Mouse (Mus musculus) layer of hippocampus, postnatal 25 days (tissue): Measurements from ENCODE around the gene Gp1bb. TPM values are rescaled to one million over a fixed set of nuclear protein-coding genes. Genes with fewer than 3 reads are reported as not detected.

Experiments
- DNase-seq, 2 experiments: peaks; one replicate each; pipeline ENCODE4 v3.0.0; 2022; ENCODE audit warnings: mixed read lengths in 2 of 2, low spot score in 1 of 2; ENCODE audit errors: extremely low spot score in 1 of 2
- total RNA-seq, 2 experiments: library from RNA; stranded (reverse); gene quantifications; 2 replicates each; pipeline ENCODE4 v1.2.3; 2021

Gp1bb gene
- total RNA-seq, 2 experiments from 2014 or later, result 1.2 TPM

DNA sequence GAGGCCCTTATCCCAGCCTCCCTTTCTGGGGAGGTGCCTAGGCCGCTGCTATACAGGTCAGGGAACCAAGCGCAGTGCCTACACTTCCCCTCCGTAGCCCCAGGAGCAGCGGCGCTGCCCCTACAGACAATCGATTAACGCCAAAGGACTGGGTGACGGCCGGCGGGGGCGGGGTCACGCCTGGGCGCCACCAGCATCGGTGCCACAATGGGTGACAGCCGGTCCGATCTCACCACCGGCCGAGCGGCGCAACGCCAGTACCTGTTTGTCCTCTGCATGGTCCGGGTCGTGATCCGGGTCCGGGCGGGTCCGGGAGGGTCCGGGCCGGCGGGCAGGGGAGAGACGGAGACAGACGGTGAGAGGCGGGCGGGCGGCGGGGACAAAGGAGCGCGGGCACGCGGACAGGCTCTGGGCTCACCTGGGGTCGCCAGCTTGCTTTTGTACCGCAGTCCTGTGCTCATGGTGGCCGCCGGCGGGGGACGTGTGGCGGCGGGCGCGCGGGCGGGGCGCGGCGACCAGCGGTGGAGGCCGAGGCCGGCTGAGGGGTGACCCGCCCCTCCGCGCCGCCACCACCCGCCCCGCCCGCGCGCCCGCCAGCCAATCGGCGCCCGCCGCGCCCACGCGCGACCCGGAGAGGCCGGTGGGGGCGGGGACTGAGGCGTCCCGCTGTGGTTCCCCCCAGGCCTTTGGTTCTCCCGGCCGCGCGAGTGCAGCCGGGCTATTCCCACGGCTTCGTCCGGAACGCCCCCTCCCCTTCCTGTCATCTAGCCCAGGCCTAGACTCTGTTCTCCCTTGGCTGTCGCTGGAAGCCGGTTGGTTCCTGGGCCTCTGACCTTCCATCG lies 7.4 kb upstream of the Gp1bb start, which contains the start of gene Sept5:
Gene Sept5 (minus strand): TSS at position 565 of the 842 bp plus-strand sequence.
- DNase-seq, result peak; percentile 51 to 60

DNA sequence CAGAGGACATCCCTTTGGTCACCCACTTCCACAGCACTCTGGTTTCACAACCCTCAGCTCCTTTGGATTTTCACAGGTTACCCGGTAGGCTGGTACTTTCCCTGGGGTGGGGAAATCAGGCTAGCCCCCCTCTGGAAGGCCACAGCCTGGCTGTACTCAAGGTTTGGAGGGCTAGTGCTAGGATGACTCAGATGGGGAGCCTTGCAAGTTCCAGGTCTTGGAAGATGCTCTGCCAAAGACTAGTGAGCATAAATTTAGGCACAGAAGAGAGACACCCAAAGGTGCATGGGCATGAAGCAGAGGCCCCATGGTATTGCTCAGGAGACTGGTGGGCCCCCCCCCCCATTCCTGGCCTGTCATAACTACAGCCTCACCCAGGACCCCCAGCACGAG lies 6.7 kb upstream of the Gp1bb start:
- DNase-seq, result no peak

DNA sequence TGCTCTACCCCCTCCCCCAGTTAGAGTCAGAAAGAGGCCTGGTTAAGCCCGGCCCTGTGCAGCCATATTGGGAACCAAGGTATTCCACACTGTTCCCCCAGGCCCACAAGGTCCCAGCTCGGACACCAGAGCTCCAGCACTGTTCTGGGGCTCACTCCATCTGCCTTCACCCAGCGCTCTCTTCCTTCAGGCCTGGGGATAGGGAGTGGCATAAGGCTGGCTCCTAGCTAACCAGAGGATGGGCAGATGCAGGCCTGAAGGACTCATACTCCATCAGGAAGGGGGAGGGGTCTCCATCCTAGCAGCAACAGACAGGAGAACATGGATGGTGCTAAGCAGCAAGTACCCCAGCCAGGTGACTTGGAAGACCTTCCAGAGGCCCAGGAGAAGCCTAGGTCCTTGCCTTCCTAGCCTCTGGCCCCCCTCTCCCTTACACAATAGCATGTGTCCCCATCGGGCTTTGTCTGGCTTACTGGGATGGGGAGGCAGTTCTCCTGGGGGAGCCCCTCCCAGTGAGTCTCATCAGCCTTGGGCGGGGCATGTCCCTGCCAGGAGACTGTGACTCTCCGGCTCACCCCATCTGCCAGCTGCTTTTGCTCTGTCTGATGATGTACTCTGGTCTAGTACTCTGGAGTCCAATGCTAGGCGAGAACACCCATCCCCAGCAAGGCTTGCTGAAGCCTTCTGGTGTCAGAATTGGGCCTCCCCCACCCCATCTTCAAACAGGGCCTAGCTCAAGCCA lies 6.2 kb upstream of the Gp1bb start:
- DNase-seq, result peak in 1 of 2 experiments; percentile 24

DNA sequence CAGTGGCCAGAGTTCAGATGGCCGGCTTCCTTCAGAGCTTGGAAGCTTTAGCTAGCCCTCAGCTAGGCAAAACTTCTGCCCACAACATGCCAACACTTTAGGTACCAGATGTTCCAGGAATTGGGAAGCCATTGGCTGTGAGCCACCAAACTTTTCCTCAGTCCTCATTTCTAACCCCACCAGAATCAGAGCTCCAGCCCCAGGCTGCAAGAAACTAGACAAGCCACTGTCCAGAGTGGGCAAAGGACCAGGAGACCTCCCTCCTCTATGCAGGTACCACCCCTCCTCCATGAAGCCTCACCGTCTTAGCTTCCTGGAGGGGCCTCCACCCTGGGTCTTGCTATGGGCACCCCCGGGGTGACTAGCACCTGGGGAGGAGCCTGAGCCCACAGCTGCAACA lies 5.0 kb upstream of the Gp1bb start:
- no peak for DNase-seq

DNA sequence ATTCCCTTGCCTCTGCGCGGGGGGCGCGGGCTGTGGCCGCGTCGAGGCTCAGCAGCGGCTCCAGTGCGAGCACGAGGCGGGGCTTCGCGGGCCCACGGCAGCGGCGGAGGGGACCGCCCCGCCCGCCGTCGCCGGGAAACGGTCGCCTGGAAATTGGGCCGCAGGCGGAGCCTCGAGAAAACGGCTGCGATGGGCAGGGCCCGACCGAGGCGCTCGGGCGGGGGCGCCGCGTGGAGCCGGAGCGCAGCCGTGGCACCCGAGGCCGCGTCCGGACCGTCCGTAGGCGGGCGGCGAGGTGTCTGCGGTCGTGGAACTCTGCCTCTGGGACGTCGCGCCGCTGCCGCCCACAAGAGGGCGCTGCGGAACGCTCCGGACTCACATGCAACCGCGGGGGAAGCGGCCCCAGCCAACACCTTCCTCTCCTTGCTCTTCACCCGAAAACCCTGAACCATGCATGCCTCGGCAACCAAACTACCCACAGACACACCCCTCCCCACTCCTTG lies 4.2 kb upstream of the Gp1bb start, which contains the start of gene Gm49601:
Gene Gm49601 (minus strand): TSS at position 52 of the 503 bp plus-strand sequence.
- DNase-seq, result peak; percentile 79 to 81

DNA sequence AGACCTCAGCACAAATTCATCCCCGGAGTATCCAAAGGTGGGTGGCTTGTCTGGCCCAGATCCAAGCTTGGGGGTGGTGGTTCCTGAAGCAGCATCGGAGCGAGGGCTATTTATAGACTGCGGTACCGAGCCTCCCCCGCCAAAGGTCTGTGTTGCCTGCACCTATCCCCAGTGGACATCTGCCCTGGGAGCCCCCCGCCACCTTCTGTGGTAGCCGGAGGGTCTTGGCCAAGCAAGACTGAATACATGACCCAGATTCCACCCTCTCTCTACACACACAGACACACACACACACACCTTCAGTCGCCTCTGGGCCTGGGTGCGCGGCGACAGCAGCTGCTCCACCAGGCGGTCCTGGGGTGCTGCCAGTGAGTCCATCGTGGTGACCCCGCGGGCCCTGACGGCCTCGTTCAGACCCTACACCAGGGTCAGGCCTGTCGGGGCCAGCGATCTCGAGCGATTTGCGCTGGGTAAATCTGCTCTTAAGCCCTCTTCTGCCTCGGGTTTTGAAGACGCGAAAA lies 3.6 kb upstream of the Gp1bb start:
- DNase-seq, result peak; percentile 56 to 67

DNA sequence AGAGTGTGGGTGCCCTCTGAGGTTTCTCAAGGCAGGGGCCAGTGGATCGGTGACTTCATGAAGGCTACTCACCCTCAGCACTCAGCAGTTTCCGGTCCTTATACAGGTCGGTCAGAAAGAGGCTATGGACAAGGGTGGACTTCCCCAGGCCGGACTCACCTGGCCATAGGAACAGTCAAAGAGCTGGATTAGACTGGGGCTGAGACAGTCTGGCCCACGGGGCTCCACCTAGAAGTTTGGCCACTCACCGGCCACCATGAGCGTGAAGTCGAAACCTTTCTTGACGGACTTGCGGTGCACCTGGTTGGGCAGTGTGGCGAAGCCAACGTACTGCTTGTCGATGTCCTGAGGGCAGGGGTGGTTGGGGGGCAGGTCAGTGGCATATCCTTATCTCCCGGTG lies 2.9 kb upstream of the Gp1bb start:
- DNase-seq, result no peak

DNA sequence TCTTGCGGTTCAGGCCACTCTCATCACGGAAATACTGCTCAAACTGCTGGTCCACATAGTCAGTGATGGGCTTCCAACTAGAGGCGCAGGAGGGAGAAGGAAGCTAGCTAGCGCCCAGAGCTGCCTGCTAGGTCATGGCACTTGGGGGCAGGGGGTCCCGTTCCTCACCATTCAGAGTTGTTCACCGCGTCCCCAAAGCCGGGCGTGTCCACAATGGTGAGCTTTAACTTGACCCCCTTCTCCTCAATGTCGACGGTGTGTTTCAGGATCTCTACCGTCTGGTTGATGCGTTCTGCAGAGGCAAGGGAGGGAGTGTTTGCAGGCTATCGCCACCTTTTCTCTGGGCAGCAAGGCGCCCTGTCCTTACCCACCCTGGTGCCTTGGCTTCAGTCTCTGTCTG lies 2.4 kb upstream of the Gp1bb start:
- peak; percentile 5 to 16 for DNase-seq

DNA sequence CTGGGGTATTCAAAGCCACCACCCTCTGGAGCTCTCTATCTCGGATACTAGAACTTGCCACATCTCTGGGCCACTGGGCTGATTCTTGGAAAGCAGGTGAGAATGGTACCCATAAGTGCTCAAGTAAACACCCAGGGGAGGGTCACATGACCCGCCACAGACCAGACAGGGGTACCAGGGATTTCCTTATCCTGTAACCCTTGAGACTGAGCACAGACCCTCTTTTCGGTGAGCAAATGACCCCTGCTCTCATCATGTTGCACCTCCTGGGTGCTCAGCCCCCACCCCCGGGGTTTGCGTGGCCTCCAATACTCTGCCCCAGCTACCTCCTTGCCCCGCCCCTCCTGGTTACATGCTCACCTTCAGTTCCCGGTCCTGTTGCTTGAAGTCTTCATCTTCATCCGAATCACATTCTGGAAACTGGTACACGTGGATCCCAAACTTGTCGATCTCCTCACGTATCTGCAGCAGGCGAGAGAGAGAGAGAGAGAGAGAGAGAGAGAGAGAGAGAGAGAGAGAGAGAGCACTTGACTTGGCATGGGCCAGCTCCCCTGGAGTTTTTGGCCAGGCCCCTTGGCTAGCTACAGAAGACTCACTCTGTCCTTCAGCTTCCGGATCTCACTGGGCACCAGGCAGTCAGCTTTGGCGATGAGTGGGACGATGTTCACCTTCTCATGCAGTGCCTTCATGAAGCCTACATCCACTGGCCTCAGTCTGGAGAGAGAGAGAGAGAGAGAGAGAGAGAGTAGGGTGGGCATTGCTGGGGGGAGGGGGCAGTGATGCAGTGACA lies 1.7 kb upstream of the Gp1bb start:
- DNase-seq, result peak; percentile 22 to 34

DNA sequence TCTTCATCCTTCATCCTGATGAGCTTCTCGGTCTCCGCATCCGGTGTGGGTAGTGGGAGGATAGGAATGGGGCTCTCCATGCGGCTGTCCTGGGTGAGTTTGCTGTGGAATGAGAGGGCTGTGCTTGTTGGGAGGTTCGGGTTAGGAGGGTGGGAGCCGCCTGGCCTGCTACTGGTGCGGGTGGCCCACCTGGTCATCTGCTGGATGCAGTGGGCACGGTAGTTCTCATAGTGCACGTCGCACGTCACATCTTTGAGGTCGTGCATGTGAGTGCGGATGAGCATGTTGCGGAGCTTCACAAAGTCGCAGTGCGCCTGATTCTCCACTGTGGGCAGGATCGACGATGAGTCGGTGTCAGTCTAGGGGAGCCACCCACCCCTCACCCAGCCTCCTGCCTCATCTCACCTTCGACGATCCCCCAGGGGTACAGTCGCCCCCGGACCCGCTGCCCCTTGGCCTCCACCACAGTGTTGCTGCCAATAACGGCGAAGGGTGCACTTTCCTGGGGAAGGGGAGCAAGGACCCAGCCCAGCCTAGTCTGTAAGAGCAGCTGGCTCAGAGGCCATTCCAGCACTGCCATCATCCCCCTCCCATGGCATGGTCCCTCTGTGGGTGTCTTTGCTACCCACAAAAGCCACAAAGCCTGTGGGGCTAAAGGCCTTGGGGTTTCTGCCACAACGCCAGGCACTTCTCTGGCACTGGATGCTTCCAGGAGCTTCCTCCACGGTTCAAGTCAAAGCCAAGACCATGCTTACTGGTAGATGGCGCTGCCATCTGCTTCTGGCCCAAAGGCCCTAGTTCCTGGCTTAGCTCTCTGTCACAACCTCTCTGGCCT lies 930 bp upstream of the Gp1bb start:
- peak; percentile 14 to 16 for DNase-seq

DNA sequence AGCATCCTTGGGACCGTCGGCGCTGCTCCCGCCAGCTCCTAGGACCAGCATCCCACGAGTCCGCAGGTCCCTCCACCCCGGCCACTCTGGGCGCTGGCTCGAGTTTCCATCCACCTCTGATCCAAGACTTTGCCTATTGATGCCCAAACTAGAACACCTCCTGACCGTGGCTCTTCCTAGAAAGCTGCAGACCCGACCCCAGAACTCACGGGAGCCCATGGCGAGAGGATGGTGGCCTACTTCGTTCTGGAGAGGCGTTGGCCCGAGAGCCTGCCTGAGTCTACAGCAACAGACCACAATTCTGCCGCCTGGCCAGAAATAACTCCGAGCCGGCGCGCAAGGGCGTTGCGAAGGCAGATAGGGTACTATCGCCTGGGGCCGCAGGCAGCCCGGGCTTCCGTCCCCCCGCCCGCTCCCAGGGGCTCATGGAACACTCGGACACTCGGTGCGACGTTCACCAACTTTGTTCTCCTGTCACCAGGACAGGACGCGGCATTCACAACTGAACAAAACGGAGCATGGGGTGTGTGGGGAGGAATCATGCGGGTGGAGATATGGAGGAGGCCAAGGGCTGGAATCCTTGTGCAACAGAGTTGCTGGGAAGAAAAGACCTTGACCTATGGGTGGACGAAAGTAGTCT lies 721 bp downstream of the Gp1bb start:
- peak; percentile 26 to 44 for DNase-seq

DNA sequence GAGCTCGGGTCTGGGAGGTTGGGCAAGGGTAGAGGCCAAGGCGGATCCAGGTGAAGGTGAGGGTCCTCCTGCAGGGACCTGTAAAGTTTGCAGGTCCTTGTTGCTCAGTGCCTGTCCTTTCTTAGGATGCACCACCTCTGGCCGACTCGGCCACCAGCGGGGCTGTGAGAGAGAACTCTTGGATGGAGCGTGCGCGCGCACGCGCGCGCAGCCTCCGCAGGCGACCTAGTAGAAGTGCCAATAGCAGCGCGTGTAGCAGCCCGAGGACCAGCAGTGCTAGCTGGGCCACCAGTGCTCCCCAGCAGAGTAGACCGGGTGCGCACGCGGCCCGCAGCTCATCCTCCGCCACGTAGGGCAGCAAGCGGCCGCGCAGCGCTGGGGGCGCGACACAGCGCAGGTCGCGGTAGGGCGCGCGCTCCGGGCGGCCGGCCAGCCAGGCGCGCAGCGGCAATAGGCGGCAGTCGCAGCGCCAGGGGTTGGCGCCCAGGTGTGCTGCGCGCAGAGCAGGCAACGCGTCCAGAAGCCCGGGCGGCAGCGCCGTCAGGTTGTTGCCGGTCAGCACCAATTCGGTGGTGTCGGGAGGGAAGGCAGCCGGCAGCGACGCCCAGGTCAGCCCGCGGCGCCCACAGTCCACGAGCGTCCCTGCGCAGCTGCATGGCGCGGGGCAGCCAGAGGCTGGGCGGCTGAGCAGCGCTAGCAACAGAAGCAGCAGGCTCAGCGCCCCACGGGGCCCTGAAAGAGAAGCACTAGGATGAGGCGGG lies 1.4 kb downstream of the Gp1bb start:
- DNase-seq, result peak; percentile 29 to 48

DNA sequence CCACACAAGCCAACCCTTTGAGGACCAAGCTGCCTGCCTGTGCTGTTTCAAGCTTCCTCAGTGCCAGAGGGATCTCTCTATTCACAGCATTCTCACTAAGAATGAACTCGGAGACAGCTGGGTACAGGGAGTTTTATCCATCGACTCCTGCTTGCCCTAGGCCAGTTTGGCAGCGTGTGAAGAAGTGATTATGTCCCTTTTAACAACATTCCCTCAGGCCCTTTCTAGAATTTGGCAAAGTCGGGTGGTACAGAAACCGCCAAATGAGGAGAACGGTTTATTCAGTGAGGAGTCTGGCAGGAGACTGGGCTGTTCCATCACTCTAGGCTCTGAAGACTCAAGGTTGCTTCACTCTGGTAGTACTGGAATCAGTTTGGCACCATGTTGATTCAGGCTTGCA lies 2.0 kb downstream of the Gp1bb start:
- DNase-seq, result peak in 1 of 2 experiments; percentile 10

DNA sequence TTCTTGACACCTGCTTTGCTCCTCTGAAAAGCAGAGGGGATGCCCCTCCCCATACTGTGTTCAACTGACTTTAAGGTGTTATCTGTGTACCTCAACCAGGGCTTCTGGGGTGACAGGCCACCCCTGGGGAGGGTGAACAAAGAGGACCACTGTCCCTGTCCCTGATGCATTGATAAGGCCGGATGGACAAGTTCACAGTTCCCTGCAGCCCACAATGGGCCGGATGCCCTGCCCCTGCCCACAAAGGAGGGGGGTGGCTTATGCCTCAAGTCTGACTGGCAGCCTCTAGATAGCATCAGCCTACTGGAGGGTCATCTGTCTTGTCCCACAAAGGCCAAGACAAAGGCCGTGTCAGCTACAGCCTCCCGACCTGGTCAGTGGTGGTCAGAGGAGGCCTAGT lies 3.1 kb downstream of the Gp1bb start:
- DNase-seq, result no peak

DNA sequence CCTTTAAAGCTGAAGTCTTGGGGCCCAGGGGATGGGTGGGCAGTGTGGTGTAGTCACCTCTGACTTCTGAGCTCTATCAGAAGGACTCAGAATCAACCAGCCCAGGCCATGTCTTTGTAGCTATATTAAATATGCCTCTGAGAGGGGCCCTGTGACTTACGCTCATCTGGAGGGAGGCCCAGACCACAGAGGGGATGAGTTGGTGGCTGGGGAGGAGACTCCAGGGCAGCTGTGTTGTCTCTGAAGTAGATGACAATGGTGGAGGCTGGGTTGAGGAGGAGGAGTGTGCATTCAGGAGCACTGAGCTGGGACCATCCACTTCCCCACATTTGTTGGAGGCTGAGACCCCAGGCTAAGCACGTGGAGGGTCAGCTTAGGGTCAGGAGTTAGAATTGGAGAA lies 3.9 kb downstream of the Gp1bb start:
- DNase-seq, result no peak

DNA sequence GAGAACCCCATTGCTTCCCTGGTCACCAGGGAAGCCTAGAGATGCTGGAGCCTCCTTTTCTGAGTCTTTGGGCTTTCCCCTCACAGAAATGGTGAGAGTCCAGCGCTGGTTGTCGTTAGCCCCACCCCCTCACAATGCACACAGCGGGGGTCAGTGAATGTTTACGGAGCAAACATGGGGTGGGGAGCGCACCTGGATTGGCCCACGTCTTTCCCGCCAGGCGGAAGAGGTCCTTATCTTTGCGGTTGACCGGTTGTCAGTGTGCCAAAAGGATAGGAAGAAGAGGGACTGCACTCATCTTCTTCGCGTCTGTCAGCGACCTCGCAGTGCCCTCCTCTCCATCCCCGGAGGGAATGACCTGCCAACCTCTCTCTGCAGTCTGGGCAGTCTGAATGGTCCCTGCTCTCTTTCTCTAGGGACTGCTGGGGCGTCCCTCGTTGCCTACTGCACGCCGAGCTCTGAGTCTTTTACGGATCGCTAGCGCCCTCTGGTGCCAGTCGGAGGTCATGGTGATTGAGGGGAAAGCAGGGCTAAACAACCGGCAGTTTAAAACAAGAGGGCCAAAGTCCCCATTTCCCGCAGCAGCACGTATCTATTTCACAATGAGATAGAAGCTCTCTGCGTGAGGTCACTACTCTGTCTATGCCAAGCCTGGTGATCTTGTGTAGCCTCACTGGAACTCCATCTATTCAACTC lies 4.7 kb downstream of the Gp1bb start:
- peak; percentile 96 to 99 for DNase-seq

DNA sequence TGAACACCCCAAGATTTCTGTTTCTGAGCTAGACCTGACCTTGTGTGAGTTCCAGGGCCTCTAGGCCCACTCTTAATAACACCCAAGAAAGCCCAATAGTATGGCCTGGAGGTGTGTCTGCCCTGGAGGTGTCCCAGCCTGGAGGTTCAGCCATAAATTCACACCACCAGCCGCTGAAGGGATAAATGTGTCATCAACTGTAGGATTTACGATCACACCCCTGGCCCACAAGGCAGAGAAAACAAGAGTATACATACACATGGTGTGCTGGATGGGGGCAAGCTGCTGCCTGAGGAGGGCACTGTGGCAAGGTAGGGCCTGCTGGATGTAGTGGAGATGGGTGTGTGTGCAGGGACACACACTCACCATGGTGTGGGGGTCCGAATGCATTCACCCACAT lies 8.9 kb downstream of the Gp1bb start:
- no peak for DNase-seq

DNA sequence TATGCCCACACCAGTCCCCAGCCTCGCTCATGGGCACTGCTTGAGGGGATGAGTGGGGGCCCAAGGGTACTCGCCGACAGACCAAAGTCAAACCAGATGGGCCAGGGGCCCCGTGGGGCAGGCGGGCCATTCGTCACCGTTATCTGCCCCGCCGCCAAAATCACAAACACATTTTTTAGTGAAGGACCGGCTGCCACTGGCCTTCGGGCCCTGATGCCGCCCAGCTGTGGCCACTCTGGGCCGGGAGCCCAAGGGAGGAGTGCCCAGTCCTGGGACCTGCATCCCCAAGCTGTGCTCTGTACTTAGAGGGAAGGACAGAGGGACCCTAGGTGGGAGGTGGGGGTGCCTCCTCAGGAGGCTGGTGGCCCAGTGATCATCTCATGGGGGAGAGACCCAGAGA lies 10.5 kb downstream of the Gp1bb start:
- DNase-seq, result no peak
